Mouse (Mus musculus) erythroid progenitor cell, adult 5-6 weeks (primary cell): ENCODE data around the gene Sec24d. TPM values are rescaled to one million over a fixed set of nuclear protein-coding genes. Genes with fewer than 3 reads are reported as not detected.
A peak's percentile ranks its signal among the peaks of the same experiment; 100 is the strongest.

Experiments used
- ATAC-seq: replicated peaks from 2 replicates; pipeline ENCODE4 v1.8.0; 2016; ENCODE audit warnings: moderate number of reproducible peaks, mild to moderate bottlenecking, moderate TSS enrichment, inconsistent platforms; ENCODE audit not compliant: poor library complexity, low FRiP score, severe bottlenecking
- total RNA-seq, 2 experiments: library from RNA; stranded (forward) in 1 of 2; stranded (reverse) in 1 of 2; fragments of 150-400 nt in 1 of 2; fragments of 186-747, 209-891 nt in 1 of 2; gene quantifications; 2 replicates each; pipeline versions ENCODE4 v1.2.3 to v1.2.4; 2015 to 2017; ENCODE audit warnings: low replicate concordance in 2 of 2

The Sec24d gene
- total RNA-seq, 2 experiments from 2014 or later: 4.2 to 8.7 TPM

GRCm38 (mm10) chr3:123385118-123385485 lies 117.8 kb downstream of the Sec24d start:
- ATAC-seq: no peak

GRCm38 (mm10) chr3:123385486-123386156 lies 118.4 kb downstream of the Sec24d start, which contains the start of gene Mettl14:
Gene Mettl14, minus strand, starts transcription at chr3:123386108.
- ATAC-seq: peak; percentile 100

GRCm38 (mm10) chr3:123386157-123386780 lies 119.0 kb downstream of the Sec24d start:
- ATAC-seq: peak; percentile 66

GRCm38 (mm10) chr3:123391180-123391579 lies 123.9 kb downstream of the Sec24d start:
- no peak for ATAC-seq

GRCm38 (mm10) chr3:123395611-123396010 lies 128.4 kb downstream of the Sec24d start:
- ATAC-seq: no peak

GRCm38 (mm10) chr3:123397562-123398481 lies 130.6 kb downstream of the Sec24d start:
- ATAC-seq: no peak

- no peak for ATAC-seq
Observed at GRCm38 (mm10) chr3:123404945-123405344, 137.7 kb downstream of the Sec24d start.

GRCm38 (mm10) chr3:123411821-123412578 lies 144.7 kb downstream of the Sec24d start:
- no peak for ATAC-seq

- no peak for ATAC-seq
Observed at GRCm38 (mm10) chr3:123413173-123413572, 145.9 kb downstream of the Sec24d start.

Other genes with a start within 250 kb of the Sec24d start
- not detected in 2 replicates for gene Myoz2, start 232.4 kb upstream of the Sec24d start, total RNA-seq (2015; ENCODE audit: low replicate concordance)
- gene Myoz2, start 232.4 kb upstream of the Sec24d start, total RNA-seq (2017; ENCODE audit: low replicate concordance): not detected in 2 replicates
- under 0.01 TPM in 1 of 2 replicates, not detected in the other for gene Synpo2, start 31.3 kb upstream of the Sec24d start, total RNA-seq (2015; ENCODE audit: low replicate concordance)
- gene Synpo2, start 31.3 kb upstream of the Sec24d start, total RNA-seq (2017; ENCODE audit: low replicate concordance): 0.15 TPM in 1 of 2 replicates, not detected in the other
- gene Mettl14, start 118.7 kb downstream of the Sec24d start, total RNA-seq (2015; ENCODE audit: low replicate concordance): 13.0 and 13.4 TPM in 2 replicates
- 19.1 and 22.5 TPM in 2 replicates for gene Mettl14, start 118.7 kb downstream of the Sec24d start, total RNA-seq (2017; ENCODE audit: low replicate concordance)
- not detected in 2 replicates for gene Prss12, start 179.5 kb downstream of the Sec24d start, total RNA-seq (2015; ENCODE audit: low replicate concordance)
- not detected in 2 replicates for gene Prss12, start 179.5 kb downstream of the Sec24d start, total RNA-seq (2017; ENCODE audit: low replicate concordance)